ENCODE assay signal across 8 mouse cellular contexts in the genomic region with DNA sequence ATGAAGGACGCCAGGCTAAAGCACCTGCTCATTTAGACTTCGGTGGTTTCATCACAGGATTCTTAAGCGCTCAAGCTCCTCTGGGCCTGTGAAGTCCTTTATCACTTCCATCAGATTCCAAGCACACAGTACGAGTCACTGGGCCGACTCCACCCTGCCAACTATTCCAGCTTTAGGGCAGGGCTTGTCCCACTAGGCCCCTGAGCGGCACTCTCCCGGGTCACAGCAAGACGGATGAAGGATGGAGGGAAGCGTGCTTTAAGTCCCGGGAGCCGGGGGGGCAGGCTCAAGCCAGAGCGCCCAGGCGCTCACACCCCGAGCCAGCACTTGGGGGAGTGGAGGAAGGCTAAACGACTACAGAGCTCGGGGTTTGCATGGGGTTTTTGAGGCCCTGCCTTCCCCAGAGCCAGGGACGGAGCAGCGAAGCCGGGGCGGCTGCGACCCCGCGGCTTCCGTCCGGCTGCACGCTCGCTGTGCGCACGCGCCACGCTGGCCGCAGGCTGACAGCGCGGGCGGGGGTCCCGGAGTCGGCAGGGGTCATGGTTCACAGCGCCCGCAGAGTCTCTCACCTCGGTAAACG. TPM values are rescaled to one million over a fixed set of nuclear protein-coding genes. Genes with fewer than 3 reads are reported as not detected.
DNase-seq lines count a peak whose midpoint lies in the region; ATAC-seq and TF ChIP-seq lines count a peak whose summit lies in the region.

No protein-coding gene starts in this region.

- peak overlapping the region; percentile 93 for H3K9ac ChIP-seq in heart, embryonic 11.5 days (ENCODE audit: low read depth, low read length)
- peak overlapping the region; percentile 91 for H3K9ac ChIP-seq in limb, embryonic 13.5 days
- H3K9ac ChIP-seq in neural tube, embryonic 13.5 days: peak overlapping the region; percentile 86

- peak overlapping the region; percentile 87 for H3K4me2 ChIP-seq in heart, embryonic 11.5 days
- H3K4me2 ChIP-seq in limb, embryonic 13.5 days (replicated peaks): peak overlapping the region; percentile 78
- peak overlapping the region; percentile 97 for H3K4me2 ChIP-seq in neural tube, embryonic 13.5 days

- H3K4me3 ChIP-seq in cerebellum, adult 2 months (replicated peaks; ENCODE audit: insufficient read depth, low read depth, low read length): peak overlapping the region; percentile 65
- H3K4me3 ChIP-seq in heart, embryonic 11.5 days (ENCODE audit: low read depth, low read length): peak overlapping the region; percentile 78
- H3K4me3 ChIP-seq in limb, embryonic 13.5 days: peak overlapping the region; percentile 74
- peak overlapping the region; percentile 77 for H3K4me3 ChIP-seq in neural tube, embryonic 13.5 days

- no peaks in the 10 kb centered on the region for H3K4me1 ChIP-seq in cerebellum, adult 2 months (ENCODE audit: control insufficient read depth, insufficient read depth, low read length)
- peaks cover 17% of the 10 kb centered on the region for H3K4me1 ChIP-seq in heart, embryonic 11.5 days (ENCODE audit: control insufficient read depth, insufficient read depth, low read length)
- H3K4me1 ChIP-seq in limb, embryonic 13.5 days: peaks cover 22% of the 10 kb centered on the region
- H3K4me1 ChIP-seq in neural tube, embryonic 13.5 days (replicated peaks): peaks cover 19% of the 10 kb centered on the region

- no peak for DNase-seq in cerebellum, adult 2 months
- DNase-seq in urinary bladder, adult 2 months (ENCODE audit: low spot score): peak; percentile 26
- no peak for DNase-seq in urinary bladder, adult 18-20 months (ENCODE audit: low spot score in 2 of 2)
- DNase-seq in left cerebral cortex, postnatal 4 days: no peak

- ATAC-seq in cerebellum, adult (ENCODE audit: insufficient number of reproducible peaks, low FRiP score, low TSS enrichment): no peak
- ATAC-seq in heart, embryonic 11.5 days (replicated peaks; ENCODE audit: insufficient number of reproducible peaks, low FRiP score, low TSS enrichment): peak; percentile 78
- ATAC-seq in limb, embryonic 13.5 days (ENCODE audit: low FRiP score, low read depth): peak; percentile 79
- peak; percentile 80 for ATAC-seq in neural tube, embryonic 13.5 days (ENCODE audit: low read depth)

- TF ChIP-seq POLR2A in cerebellum, adult 2 months (IDR thresholded peaks at IDR 0.05; ENCODE audit: borderline replicate concordance, insufficient read depth, low read length): no peak

- H3K9me3 ChIP-seq in heart, embryonic 11.5 days (replicated peaks; ENCODE audit: control insufficient read depth, low read length): no peaks in the 10 kb centered on the region
- H3K9me3 ChIP-seq in limb, embryonic 13.5 days: no peaks in the 10 kb centered on the region
- H3K9me3 ChIP-seq in neural tube, embryonic 13.5 days: no peaks in the 10 kb centered on the region

- no peak for TF ChIP-seq CTCF in cerebellum, adult 2 months (IDR thresholded peaks at IDR 0.05; ENCODE audit: borderline replicate concordance, insufficient read depth, low read depth, low read length)

- H3K27me3 ChIP-seq in cerebellum, adult 2 months (ENCODE audit: control insufficient read depth, insufficient read depth, low read length): no peaks in the 10 kb centered on the region
- H3K27me3 ChIP-seq in heart, embryonic 11.5 days (ENCODE audit: control insufficient read depth, insufficient read depth, low read length): no peaks in the 10 kb centered on the region
- no peaks in the 10 kb centered on the region for H3K27me3 ChIP-seq in limb, embryonic 13.5 days
- H3K27me3 ChIP-seq in neural tube, embryonic 13.5 days: no peaks in the 10 kb centered on the region

- intact Hi-C loops in left cerebral cortex, postnatal 4 days (cut with DNase I): no loop called here

- H3K36me3 ChIP-seq in heart, embryonic 11.5 days (ENCODE audit: control insufficient read depth, insufficient read depth, low read length): no peaks in the 10 kb centered on the region
- H3K36me3 ChIP-seq in limb, embryonic 13.5 days: no peaks in the 10 kb centered on the region
- H3K36me3 ChIP-seq in neural tube, embryonic 13.5 days: no peaks in the 10 kb centered on the region

- WGBS in cerebellum, adult 2 months: under 1% methylated on average over 41 of the region's 41 CpGs
- 1% methylated on average over 41 of the region's 41 CpGs for WGBS in heart, embryonic 11.5 days (ENCODE audit: insufficient replicate concordance)
- under 1% methylated on average over 41 of the region's 41 CpGs for WGBS in limb, embryonic 13.5 days
- under 1% methylated on average over 41 of the region's 41 CpGs for WGBS in neural tube, embryonic 13.5 days

- no peak overlapping the region for H3K27ac ChIP-seq in cerebellum, adult 2 months (ENCODE audit: insufficient read depth, low read length)
- H3K27ac ChIP-seq in heart, embryonic 11.5 days (ENCODE audit: low read depth, low read length): peak overlapping the region; percentile 93
- peak overlapping the region; percentile 88 for H3K27ac ChIP-seq in limb, embryonic 13.5 days
- peak overlapping the region; percentile 81 for H3K27ac ChIP-seq in neural tube, embryonic 13.5 days (replicated peaks)

RNA-seq across cellular contexts. Expression of gene Anln, which starts 0.5 kb away (rescaled TPM):
- 25.3 and 32.4 TPM in 2 replicates for polyA plus RNA-seq in cerebellum, adult 2 months (2012; rRNA removed)
- 5.2 and 6.6 TPM in 2 replicates for polyA plus RNA-seq in urinary bladder, adult 2 months (2012; rRNA removed)
- 50.1 and 56.3 TPM in 2 replicates for polyA plus RNA-seq in heart, embryonic 11.5 days (2014; fragmentation: Nextera tagmentation; extraction: Ambion mirVana)
- 36.6 and 40.8 TPM in 2 replicates for polyA plus RNA-seq in limb, embryonic 13.5 days (2015; fragmentation: Nextera tagmentation; extraction: Ambion mirVana)
- polyA plus RNA-seq in neural tube, embryonic 13.5 days (2015; fragmentation: Nextera tagmentation; extraction: Ambion mirVana): 8.1 and 9.8 TPM in 2 replicates
- total RNA-seq in left cerebral cortex, postnatal 4 days (2021): 1 to 10 TPM; 5.3 to 5.5 TPM

RNA-seq across cellular contexts. Expression of gene 9530077C05Rik, which starts 22.8 kb away (rescaled TPM):
- polyA plus RNA-seq in cerebellum, adult 2 months (2012; rRNA removed): 8.6 and 9.0 TPM in 2 replicates
- 3.3 and 3.5 TPM in 2 replicates for polyA plus RNA-seq in urinary bladder, adult 2 months (2012; rRNA removed)
- polyA plus RNA-seq in heart, embryonic 11.5 days (2014; fragmentation: Nextera tagmentation; extraction: Ambion mirVana): 2.9 and 3.0 TPM in 2 replicates
- 5.8 and 6.3 TPM in 2 replicates for polyA plus RNA-seq in limb, embryonic 13.5 days (2015; fragmentation: Nextera tagmentation; extraction: Ambion mirVana)
- 5.4 and 8.9 TPM in 2 replicates for polyA plus RNA-seq in neural tube, embryonic 13.5 days (2015; fragmentation: Nextera tagmentation; extraction: Ambion mirVana)
- 10 to 100 TPM; 10.1 to 10.3 TPM for total RNA-seq in left cerebral cortex, postnatal 4 days (2021)
